Mouse (Mus musculus) urinary bladder, postnatal 0 days (tissue): Measurements from ENCODE around the gene Ptpn13. TPM values are rescaled to one million over a fixed set of nuclear protein-coding genes. Genes with fewer than 3 reads are reported as not detected.

ENCODE experiments used
- polyA plus RNA-seq: library from polyadenylated mRNA; unstranded; fragments of >200 nt; fragmentation: Nextera tagmentation; extraction: Ambion mirVana; gene quantifications from 2 replicates; pipeline ENCODE4 v1.2.1, GENCODE M21; 2015

The Ptpn13 gene
- 8.1 and 9.5 TPM in 2 replicates for polyA plus RNA-seq

GRCm38 (mm10) chr5:103424678-103425319, at the start of gene Ptpn13:
Gene Ptpn13 (plus strand): TSS chr5:103425192.

GRCm38 (mm10) chr5:103629111-103629764, 204.2 kb downstream of the Ptpn13 start, which contains the start of gene Slc10a6:
Gene Slc10a6 (minus strand): TSS chr5:103629403.

Other genes with a start within 250 kb of the Ptpn13 start
- gene Mapk10, start 213.9 kb upstream of the Ptpn13 start, polyA plus RNA-seq: 0.31 and 0.35 TPM in 2 replicates
- 3.5 and 3.8 TPM in 2 replicates for gene Slc10a6, start 204.2 kb downstream of the Ptpn13 start, polyA plus RNA-seq
- 0.29 and 0.42 TPM in 2 replicates for gene 1700016H13Rik, start 230.8 kb downstream of the Ptpn13 start, polyA plus RNA-seq